Mouse (Mus musculus): ENCODE measurements around the gene Kctd15. TPM values are rescaled to one million over a fixed set of nuclear protein-coding genes. Genes with fewer than 3 reads are reported as not detected.
A peak's percentile ranks its signal among the peaks of the same experiment; 100 is the strongest.

The Kctd15 gene
- 24.7 and 26.8 TPM in 2 replicates for polyA plus RNA-seq (2015; fragmentation: Nextera tagmentation; extraction: Ambion mirVana)

DNA sequence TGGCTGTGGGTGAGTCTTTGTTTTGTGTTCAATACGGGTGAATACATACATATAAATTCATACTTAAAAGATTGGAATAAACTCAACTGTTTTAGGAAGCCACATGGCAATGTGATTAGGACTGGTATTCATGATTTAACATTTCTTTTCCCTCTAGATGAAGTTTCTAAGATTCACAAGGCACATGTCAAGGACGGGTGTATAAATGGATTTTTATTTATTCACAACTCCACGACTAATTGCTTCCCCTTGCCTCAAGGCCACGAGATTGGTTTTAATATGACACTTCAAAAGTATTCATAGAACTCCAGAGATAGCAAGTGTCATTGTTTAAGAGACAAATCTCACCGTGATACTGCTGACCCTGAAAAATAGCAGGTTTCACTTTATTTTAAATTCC is at the start of gene Kctd15:
TSS of gene Kctd15 (minus strand) at position 101 of the 400 bp plus-strand sequence.
- Histone ChIP-seq H3K9ac (ENCODE audit: low read depth, low read length) (peak within 1 kb of the TSS; percentile 94), H3K36me3 (ENCODE audit: insufficient read depth, low read length) (no peaks in the 10 kb centered on the region), H3K27ac (peak within 1 kb of the TSS; percentile 99), H3K4me1 (replicated peaks; ENCODE audit: insufficient read depth, low read length) (peaks cover 10% of the 10 kb centered on the region; the same call in 1 of the 2 replicates), H3K27me3 (ENCODE audit: insufficient read depth, low read length) (no peaks in the 10 kb centered on the region), H3K9me3 (replicated peaks; ENCODE audit: low read length) (no peaks in the 10 kb centered on the region), H3K4me2 (ENCODE audit: low read length) (peak within 1 kb of the TSS; percentile 91), H3K4me3 (replicated peaks; ENCODE audit: low read depth, low read length) (peak within 1 kb of the TSS; percentile 78)
- no peak for TF ChIP-seq CTCF (IDR thresholded peaks at IDR 0.05; ENCODE audit: low read depth)
- ATAC-seq (replicated peaks; ENCODE audit: low FRiP score, low read depth) (no peak), DNase-seq (ENCODE audit: low spot score) (no peak)
- WGBS, result 72% methylated on average over 5 of the region's 5 CpGs

DNA sequence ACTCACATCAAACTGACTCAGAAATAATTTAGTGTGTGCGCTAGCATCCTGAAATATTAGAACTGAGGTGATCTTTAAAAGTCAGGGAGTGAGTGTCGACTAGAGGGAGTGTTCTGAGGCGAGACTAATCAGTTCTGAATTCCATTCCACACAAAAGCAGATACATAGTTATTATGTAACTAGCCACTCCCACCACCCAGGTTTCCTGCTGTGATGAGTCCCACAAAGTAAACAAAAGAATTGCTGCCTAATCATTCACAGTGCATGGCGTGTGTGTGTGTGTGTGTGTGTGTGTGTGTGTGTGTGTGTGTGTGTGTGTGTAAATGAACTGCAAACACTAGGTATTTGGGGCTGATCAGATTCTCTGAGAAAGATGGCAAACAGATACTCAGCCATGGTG is 47.9 kb upstream of the Kctd15 start:
- Histone ChIP-seq H3K9me3 (replicated peaks; ENCODE audit: low read length) (no peaks in the 10 kb centered on the region), H3K4me1 (replicated peaks; ENCODE audit: insufficient read depth, low read length) (no peaks in the 10 kb centered on the region), H3K9ac (ENCODE audit: low read depth, low read length) (no peak overlapping the region), H3K4me2 (ENCODE audit: low read length) (no peak overlapping the region), H3K27me3 (ENCODE audit: insufficient read depth, low read length) (no peaks in the 10 kb centered on the region), H3K4me3 (replicated peaks; ENCODE audit: low read depth, low read length) (no peak overlapping the region), H3K27ac (no peak overlapping the region), H3K36me3 (ENCODE audit: insufficient read depth, low read length) (no peaks in the 10 kb centered on the region)
- WGBS, result 27% methylated on average over 4 of the region's 4 CpGs
- DNase-seq (ENCODE audit: low spot score), result no peak
- TF ChIP-seq CTCF (IDR thresholded peaks at IDR 0.05; ENCODE audit: low read depth), result no peak
- ATAC-seq (replicated peaks; ENCODE audit: low FRiP score, low read depth), result no peak

DNA sequence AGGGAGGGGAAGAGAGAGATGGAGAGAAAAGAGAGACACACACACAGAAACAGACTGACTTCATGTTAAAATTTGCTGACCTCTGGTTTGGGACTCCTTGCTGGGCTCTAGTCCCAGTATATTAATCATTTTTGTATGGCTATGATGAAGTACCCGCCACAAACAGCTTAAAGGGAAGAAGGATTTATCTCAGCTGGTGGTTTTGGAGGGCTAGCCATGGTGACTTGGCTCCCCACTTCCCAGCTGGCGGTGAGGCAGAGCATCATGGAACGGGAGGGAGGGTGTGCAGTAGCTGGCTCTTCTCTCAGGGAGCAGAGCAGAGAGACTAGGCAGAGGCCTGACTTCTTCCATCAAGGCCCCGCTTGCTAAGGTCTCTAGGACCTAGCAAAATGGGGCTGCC is 46.9 kb upstream of the Kctd15 start:
- ATAC-seq (replicated peaks; ENCODE audit: low FRiP score, low read depth), result no peak

DNA sequence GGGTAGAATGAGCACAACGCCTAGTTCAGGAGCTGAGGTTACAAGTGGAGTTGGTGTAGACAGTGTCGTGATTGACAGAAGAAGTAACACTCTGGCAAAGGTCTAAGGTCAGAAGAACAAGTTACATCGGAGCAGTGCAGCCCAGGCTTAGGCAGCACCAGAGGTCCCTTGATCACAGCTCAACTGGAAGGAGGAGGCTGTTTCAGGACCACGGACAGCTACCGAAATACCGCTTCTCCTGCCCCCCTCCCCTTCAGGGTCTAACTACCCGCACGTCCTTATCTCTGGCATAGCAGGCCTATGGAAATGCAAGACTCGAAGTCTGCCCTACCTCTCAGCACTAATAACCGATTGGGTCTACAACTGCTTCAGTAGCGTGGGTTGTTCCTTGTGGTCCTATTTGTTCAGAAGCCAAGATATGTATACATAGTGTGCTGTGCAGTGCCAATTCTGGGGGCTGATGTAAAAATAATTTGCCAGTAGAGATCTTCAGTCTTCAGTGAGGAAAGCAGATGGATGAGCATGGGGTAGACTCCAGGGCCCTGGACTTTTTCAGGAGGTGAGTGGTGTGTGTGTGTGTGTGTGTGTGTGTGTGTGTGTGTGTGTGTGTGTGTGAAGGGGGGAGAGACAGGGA is 46.3 kb upstream of the Kctd15 start:
- WGBS, result 16% methylated on average over 11 of the region's 11 CpGs
- H3K9me3 ChIP-seq (replicated peaks; ENCODE audit: low read length), result no peaks in the 10 kb centered on the region
- no peak overlapping the region for H3K4me2 ChIP-seq (ENCODE audit: low read length)
- H3K4me1 ChIP-seq (replicated peaks; ENCODE audit: insufficient read depth, low read length), result no peaks in the 10 kb centered on the region
- no peaks in the 10 kb centered on the region for H3K27me3 ChIP-seq (ENCODE audit: insufficient read depth, low read length)
- no peak overlapping the region for H3K27ac ChIP-seq
- no peak for TF ChIP-seq CTCF (IDR thresholded peaks at IDR 0.05; ENCODE audit: low read depth)
- H3K36me3 ChIP-seq (ENCODE audit: insufficient read depth, low read length), result no peaks in the 10 kb centered on the region
- DNase-seq (ENCODE audit: low spot score), result peak; percentile 80
- H3K4me3 ChIP-seq (replicated peaks; ENCODE audit: low read depth, low read length), result no peak overlapping the region
- no peak for ATAC-seq (replicated peaks; ENCODE audit: low FRiP score, low read depth)
- no peak overlapping the region for H3K9ac ChIP-seq (ENCODE audit: low read depth, low read length)

More for the DNA sequence above, 46.9 kb upstream of the Kctd15 start:
- WGBS, result 52% methylated on average over 4 of the region's 4 CpGs
- Histone ChIP-seq H3K9ac (ENCODE audit: low read depth, low read length) (no peak overlapping the region), H3K9me3 (replicated peaks; ENCODE audit: low read length) (no peaks in the 10 kb centered on the region), H3K27me3 (ENCODE audit: insufficient read depth, low read length) (no peaks in the 10 kb centered on the region), H3K4me3 (replicated peaks; ENCODE audit: low read depth, low read length) (no peak overlapping the region), H3K4me2 (ENCODE audit: low read length) (no peak overlapping the region), H3K4me1 (replicated peaks; ENCODE audit: insufficient read depth, low read length) (no peaks in the 10 kb centered on the region), H3K27ac (no peak overlapping the region), H3K36me3 (ENCODE audit: insufficient read depth, low read length) (no peaks in the 10 kb centered on the region)
- TF ChIP-seq CTCF (IDR thresholded peaks at IDR 0.05; ENCODE audit: low read depth), result no peak
- DNase-seq (ENCODE audit: low spot score), result peak; percentile 50

DNA sequence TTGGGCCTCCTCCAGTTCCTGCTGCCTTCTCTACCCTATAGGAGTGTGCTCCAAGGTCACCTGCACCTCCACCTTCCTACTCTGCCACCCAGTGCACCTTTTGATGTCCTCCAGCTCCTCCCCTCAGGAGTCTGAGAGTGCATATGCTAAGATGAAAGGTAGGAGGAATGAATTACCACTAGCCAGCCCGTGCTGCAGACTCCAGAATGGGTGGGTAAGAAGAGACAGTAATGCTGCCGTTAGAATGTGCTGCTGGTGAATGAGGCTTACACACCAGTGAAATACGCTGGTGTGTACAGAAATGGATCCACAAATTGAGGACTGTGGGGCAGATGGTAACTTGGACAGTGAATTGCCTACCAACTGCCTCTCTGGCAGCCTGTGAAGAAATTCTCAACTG is 43.4 kb upstream of the Kctd15 start:
- Histone ChIP-seq H3K4me2 (ENCODE audit: low read length) (no peak overlapping the region), H3K9me3 (replicated peaks; ENCODE audit: low read length) (no peaks in the 10 kb centered on the region), H3K27ac (no peak overlapping the region), H3K4me1 (replicated peaks; ENCODE audit: insufficient read depth, low read length) (no peaks in the 10 kb centered on the region), H3K36me3 (ENCODE audit: insufficient read depth, low read length) (no peaks in the 10 kb centered on the region), H3K9ac (ENCODE audit: low read depth, low read length) (no peak overlapping the region), H3K4me3 (replicated peaks; ENCODE audit: low read depth, low read length) (no peak overlapping the region), H3K27me3 (ENCODE audit: insufficient read depth, low read length) (no peaks in the 10 kb centered on the region)
- ATAC-seq (replicated peaks; ENCODE audit: low FRiP score, low read depth) (no peak), DNase-seq (ENCODE audit: low spot score) (no peak)
- no peak for TF ChIP-seq CTCF (IDR thresholded peaks at IDR 0.05; ENCODE audit: low read depth)
- 61% methylated on average over 3 of the region's 3 CpGs for WGBS

DNA sequence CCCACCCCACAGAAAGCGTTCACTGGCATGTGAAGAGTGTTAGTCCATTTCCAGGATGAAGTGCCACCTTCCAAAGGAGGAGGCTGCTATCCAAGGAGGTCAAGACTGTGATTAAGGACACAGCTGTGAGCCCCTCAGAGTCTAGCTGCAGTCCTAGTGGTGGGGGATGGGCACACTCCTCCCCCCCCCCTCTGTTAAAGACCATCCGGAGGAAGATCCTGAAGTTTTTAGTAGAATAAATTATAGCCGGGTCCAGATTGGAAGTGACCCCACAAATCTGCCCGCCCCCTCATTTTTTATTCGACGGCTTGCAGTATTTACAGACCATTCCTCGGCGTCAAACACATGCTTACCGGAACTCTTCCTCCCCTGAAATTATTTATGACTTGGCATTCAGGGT is 41.7 kb upstream of the Kctd15 start:
- no peaks in the 10 kb centered on the region for H3K36me3 ChIP-seq (ENCODE audit: insufficient read depth, low read length)
- no peak for TF ChIP-seq CTCF (IDR thresholded peaks at IDR 0.05; ENCODE audit: low read depth)
- H3K9me3 ChIP-seq (replicated peaks; ENCODE audit: low read length), result no peaks in the 10 kb centered on the region
- no peak overlapping the region for H3K27ac ChIP-seq
- DNase-seq (ENCODE audit: low spot score) (peak; percentile 65), ATAC-seq (replicated peaks; ENCODE audit: low FRiP score, low read depth) (no peak)
- H3K4me3 ChIP-seq (replicated peaks; ENCODE audit: low read depth, low read length), result no peak overlapping the region
- H3K4me2 ChIP-seq (ENCODE audit: low read length), result no peak overlapping the region
- no peaks in the 10 kb centered on the region for H3K4me1 ChIP-seq (replicated peaks; ENCODE audit: insufficient read depth, low read length)
- 27% methylated on average over 9 of the region's 9 CpGs for WGBS
- H3K27me3 ChIP-seq (ENCODE audit: insufficient read depth, low read length), result no peaks in the 10 kb centered on the region
- no peak overlapping the region for H3K9ac ChIP-seq (ENCODE audit: low read depth, low read length)

DNA sequence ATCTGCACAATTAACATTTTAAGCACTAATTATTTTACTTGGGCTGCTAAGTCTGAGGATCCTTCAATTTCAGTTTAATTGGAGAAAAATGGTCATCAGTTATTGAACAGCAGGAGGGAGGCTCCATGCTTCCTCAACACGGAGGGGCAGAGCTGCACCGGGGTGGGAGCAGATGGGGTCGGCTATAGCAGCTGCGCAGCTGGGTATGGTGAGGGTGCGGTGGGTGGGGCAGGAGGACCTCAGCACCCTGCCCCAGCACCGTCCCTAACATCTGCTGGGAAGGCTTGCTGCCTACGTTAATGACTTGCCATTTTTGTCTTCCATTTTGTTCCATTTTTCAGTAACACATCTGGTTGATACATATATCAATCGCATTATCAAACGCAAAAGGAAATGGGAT is 39.6 kb upstream of the Kctd15 start:
- no peaks in the 10 kb centered on the region for H3K9me3 ChIP-seq (replicated peaks; ENCODE audit: low read length)
- H3K9ac ChIP-seq (ENCODE audit: low read depth, low read length), result no peak overlapping the region
- H3K27ac ChIP-seq, result no peak overlapping the region
- no peak overlapping the region for H3K4me3 ChIP-seq (replicated peaks; ENCODE audit: low read depth, low read length)
- WGBS, result 85% methylated on average over 9 of the region's 9 CpGs
- DNase-seq (ENCODE audit: low spot score), result no peak
- H3K27me3 ChIP-seq (ENCODE audit: insufficient read depth, low read length), result no peaks in the 10 kb centered on the region
- no peak for ATAC-seq (replicated peaks; ENCODE audit: low FRiP score, low read depth)
- H3K4me1 ChIP-seq (replicated peaks; ENCODE audit: insufficient read depth, low read length), result no peaks in the 10 kb centered on the region
- H3K36me3 ChIP-seq (ENCODE audit: insufficient read depth, low read length), result no peaks in the 10 kb centered on the region
- TF ChIP-seq CTCF (IDR thresholded peaks at IDR 0.05; ENCODE audit: low read depth), result no peak
- no peak overlapping the region for H3K4me2 ChIP-seq (ENCODE audit: low read length)
